Mouse (Mus musculus): ENCODE results near the gene Zbtb17.

DNA sequence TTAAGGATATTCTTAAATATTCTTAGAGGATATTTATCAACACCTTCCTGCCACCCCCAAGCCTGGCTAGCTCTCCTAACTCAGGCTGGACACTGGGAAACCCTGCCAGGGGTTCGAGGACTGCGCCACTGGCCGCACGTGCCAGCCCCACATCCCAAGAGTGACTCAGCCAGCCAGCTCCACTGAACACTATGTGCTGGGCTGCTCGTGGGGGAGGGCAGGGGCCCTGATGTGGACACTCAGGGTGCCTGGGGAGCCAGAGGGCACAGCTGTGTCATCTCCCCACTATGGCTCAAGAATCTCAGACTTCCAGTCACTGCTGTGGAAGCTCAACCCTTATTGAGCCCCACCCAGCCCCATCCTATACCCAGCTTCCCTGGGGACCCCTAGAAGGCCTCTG is 21.2 kb upstream of the Zbtb17 start:
- no peak for TF ChIP-seq MAFK (IDR thresholded peaks at IDR 0.05; ENCODE audit: borderline replicate concordance, low read depth, low read length)
- no peak for TF ChIP-seq TCF12 (IDR thresholded peaks at IDR 0.05; ENCODE audit: low read depth, low read length)
- TF ChIP-seq CTCF (IDR thresholded peaks at IDR 0.05 in 2 of 3, conservative IDR thresholded peaks at IDR 0.05 in 1 of 3; ENCODE audit: control insufficient read depth in 1 of 3, insufficient read depth in 1 of 3, low read depth in 2 of 3, low read length in 3 of 3, poor library complexity in 1 of 3, severe bottlenecking in 1 of 3): no peak
- no peak for TF ChIP-seq MXI1 (IDR thresholded peaks at IDR 0.05; ENCODE audit: low read depth, low read length)
- TF ChIP-seq GATA1 (IDR thresholded peaks at IDR 0.05; ENCODE audit: low read depth, low read length): no peak
- TF ChIP-seq POLR2A (IDR thresholded peaks at IDR 0.05; ENCODE audit: control insufficient read depth in 1 of 2, insufficient read depth in 1 of 2, low read depth in 1 of 2, low read length in 2 of 2, poor library complexity in 1 of 2): no peak
- TF ChIP-seq UBTF (IDR thresholded peaks at IDR 0.05; ENCODE audit: borderline replicate concordance, insufficient read depth, low read depth, low read length): no peak
- TF ChIP-seq USF1 (IDR thresholded peaks at IDR 0.05; ENCODE audit: low read depth, low read length): no peak
- no peak for TF ChIP-seq EP300 (IDR thresholded peaks at IDR 0.05; ENCODE audit: low read depth in 1 of 2, low read length in 2 of 2)
- TF ChIP-seq NELFE (IDR thresholded peaks at IDR 0.05; ENCODE audit: low read depth, low read length): no peak
- TF ChIP-seq ZNF384 (IDR thresholded peaks at IDR 0.05; ENCODE audit: low read depth, low read length): no peak
- no peak for TF ChIP-seq SMC3 (IDR thresholded peaks at IDR 0.05; ENCODE audit: low read depth, low read length)

All from MEL (cell line).